Mouse (Mus musculus) cerebellum, postnatal 36 days (tissue): ENCODE measurements at regions not wholly inside any gene's neighbourhood (a gene's known extent, or its start where the extent isn't known, plus 50 kb on each side); places are given as distances from the start of the nearest gene placed in this dataset.

Experiments used
- DNase-seq, 2 experiments: peaks; one replicate each; pipeline ENCODE4 v3.0.0; 2021 to 2022; ENCODE audit warnings: mixed read lengths in 2 of 2

DNA sequence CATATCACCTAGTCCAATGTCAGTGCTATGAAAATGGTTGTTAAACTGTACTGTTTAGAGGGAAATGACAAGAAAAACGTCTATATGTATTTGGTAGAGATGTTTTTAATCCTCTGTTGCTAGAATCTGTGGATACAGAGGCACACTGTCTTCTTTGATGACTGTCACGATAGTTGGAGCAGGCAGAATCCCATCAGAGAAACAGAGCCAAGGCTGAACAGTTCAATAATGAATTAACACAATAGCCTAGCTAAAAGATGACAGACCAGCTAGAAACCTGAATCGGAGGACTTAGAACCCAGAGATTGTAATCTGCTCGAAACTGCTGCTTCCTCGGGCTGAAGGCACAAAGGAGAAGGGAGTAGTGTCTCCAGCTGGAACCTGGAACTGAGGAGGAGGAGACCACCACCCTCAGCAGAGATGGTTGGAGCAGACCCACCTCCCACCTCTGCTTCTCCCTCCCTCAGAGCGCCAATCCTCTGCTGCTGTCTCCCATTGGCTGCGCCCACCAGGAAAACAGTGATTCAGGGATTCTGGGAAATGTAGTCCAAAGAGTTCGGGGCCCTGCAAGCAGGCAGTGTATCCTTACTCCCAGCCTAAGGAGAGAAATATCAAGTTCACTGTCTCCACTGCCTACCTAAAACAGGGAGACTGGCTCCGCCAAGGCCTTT lies 98.2 kb upstream of the Mgme1 start:
- peak; percentile 72 to 78 for DNase-seq

DNA sequence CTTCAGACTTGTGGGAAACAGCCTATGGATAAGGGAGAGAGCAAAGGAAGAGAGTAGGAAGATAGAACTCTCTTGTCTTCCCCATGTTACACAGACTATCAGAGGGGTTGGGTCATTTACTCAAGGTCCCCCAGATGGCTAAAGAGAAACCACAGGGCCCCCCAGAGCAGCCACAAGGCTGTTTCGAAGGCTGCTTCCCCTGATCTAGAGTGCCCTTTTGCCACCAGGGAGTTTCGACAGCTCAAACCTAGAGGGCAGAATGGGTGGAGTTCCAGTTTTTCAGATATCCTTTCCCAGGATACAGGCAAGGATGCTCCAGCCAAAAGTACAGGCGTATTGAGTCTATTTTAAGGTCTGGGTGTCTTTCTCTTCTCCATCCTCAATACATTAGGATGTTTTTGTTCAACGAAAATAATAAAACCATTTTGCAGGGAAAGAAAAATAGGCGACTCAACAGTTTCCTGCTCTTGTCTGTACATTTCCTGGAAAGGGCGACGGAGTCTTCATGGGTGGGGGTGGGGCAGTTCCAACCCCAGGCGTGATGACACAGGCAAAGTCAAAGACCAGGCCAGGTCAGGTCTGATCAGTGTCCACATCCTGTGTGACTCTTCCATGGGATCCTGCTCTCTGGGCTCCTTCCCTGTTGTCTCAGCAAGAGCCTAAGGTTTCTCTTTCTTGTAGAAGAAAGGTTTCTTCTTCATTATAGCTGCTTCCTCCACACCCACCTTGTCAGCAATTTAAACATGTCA lies 96.9 kb upstream of the Mgme1 start:
- DNase-seq: no peak

DNA sequence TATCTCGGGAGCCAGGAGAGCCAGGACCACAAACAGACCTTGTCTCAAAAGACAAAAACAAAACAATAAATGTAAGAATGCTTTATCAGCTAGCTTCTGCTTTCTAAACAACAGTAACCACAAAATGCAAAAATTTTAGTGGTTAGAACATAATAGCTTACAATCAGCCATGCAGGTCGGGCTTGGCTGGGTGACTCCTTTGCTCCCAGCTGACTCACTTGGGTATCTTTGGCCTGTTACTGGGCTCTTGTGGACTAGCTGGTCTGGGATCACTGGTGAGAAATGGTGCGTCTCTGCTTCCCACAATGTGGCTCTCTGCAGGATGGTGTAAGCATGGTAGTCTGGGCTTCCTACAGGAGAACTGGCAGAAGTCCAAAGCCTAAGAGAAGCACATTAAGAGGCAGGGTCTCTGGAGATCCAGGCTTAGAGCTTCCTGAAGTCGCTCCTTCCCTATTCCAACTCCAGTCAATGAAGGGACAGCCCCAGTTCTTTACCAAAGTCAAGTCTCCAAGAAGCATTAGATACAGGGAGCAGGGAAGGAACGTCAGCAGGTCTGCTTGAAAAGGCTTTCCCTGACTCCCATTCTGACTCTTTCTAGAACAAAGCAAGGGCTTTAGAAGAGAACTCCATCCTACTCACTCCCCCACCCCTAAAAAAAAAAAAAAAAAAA lies 96.0 kb upstream of the Mgme1 start:
- no peak for DNase-seq

DNA sequence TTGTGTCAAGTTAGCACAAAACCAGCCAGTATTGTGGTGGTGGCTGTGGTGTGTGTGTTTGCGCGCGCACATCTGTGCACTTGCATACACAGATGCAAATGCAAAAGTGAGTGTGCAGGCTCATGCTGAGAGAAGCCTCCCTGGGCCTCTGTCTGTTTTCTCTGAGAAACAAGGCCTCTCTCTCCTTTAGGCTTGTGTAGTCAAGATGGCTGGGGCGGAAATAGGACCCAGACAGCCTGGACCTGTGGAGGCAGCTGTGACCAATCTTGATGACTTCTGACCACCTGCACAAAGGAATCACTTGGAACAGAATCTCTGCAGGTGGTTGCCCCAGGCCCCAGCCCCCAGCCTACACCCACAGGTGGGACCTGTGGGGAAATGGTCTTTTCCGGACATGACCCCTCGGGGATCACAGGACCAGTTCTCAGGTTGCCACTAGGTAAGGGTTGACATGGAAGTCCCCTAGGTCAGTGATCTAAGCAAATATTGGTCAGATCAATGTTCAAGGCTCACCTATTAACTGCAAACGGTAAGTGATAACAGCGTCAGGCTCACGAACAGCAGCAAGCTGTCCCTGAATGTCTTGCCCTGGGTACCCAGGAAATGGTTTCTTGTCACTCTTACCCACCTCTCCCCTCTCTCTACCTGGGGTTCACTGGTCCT lies 93.8 kb upstream of the Mgme1 start:
- DNase-seq: no peak

DNA sequence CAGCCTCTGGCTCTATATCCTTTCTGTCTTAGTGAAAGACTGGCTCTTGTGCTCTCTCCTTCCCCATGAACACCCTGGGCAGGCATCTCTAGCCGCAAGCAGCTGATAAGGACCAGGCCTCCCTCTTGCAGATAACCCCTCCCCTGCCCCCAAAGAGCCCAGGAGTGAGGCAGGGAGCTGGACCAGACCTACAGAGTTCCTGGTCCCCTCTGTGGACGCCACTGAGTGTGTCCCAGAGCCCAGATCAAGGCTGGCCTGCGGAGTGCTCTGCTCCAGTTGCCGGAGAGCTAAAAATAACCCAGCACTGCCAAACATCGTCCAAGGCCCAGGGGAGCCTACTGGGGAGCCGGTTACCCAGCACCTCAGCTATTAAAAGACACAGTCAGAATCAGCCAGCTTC lies 93.2 kb upstream of the Mgme1 start:
- no peak for DNase-seq

DNA sequence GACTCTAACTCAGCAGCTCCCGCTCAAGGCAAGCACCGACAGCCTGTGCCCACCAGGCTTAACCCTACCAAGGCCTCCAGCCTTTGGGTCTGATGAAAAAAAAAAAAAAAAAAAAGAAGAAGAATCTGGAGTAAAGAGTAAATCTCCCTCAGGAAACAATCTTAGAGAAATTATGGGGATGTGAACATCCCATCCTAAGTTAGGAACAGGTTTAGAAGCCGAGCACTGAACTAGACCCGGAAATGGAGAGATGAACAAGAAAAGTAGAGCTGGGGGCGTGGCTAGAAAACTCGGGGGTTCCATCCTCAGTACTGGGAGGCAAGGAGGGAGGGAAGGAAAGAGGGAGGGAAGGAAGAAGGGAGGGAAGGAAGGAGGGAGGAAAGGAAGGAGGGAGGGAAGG lies 92.5 kb upstream of the Mgme1 start:
- no peak for DNase-seq

DNA sequence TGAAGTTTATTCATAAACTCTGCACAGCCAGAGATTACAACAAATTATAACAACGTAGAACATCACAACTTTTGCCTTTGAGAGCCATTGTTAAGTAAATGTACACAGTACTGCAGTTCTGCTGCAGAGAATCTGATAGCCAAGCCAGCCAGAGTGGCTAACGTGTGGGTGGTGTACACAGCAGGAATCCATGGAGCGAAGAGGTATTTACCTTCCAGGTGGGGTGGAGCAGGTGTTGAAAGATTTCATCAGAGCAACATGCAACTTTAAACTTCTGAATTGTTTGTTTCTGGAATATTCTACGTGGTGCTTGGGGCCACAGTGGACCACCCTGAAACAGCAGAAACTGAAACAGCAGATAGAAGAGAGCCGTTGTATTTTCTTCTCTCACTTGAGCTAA lies 88.4 kb upstream of the Mgme1 start:
- DNase-seq: no peak

DNA sequence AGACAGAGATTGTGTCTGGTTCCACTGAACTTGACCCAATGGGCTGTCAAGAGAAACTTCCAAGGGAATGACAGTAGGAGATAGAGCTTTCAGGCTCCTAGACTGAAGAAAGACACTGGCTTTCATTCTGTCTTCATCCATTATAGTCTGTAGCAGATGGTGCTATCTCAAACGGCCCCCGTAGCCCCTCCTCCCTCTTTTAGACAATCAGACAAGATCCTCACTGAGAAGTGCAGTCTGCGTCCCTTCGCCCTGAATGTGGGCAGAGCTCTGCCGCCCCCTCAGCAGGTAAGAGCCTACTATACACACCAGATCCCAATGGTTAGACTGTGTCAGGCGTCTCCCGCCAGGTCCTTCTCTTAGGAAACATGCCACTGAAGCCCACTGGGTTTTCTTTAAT lies 87.9 kb upstream of the Mgme1 start:
- no peak for DNase-seq

DNA sequence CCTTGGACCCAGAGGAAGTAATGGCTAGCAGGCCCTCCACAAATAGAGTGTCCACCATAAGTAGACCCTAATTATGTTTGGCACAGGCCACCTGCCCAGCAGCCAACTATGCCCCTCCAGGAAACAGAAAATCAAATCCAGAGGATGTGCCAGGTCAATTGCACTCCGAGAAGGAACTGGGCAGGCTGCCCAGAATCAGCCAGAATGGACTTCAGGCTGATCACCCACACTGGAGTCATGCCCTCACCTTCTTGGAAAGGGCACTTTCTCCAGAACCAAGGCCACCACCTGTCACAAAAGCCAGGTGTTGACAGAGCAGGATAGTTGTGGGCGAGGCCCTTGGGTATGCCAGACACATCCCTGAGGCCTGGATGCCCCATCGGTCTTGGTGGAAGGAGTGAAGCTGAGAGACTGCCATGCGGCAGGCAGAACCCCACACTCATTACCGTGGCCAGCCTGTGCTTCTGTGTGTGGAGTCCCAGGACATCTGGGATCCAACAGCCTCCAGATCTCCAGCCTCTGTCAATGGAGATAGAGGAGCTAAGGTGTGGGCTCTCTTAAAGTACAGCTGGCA lies 87.0 kb upstream of the Mgme1 start:
- peak in 1 of 2 experiments; percentile 30 for DNase-seq

DNA sequence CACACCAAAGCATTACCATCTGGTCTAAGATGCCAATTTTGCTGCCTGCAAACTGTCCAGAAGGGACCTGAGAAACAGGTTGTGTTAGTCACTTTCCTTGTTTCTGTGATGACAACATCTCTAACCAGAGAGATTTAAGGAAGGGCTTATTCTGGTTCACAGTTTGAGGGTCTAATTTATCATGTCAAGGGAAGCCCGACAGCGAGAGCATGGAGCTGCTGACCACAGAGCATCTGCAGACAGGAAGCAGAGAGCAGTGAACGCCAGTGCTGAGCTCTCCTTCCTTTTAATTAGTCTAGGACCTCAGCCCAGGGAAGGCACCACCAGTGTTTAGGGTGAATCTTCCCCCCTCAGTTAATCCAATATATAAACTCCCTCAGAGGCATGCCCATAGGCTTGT lies 85.3 kb upstream of the Mgme1 start:
- DNase-seq: no peak

DNA sequence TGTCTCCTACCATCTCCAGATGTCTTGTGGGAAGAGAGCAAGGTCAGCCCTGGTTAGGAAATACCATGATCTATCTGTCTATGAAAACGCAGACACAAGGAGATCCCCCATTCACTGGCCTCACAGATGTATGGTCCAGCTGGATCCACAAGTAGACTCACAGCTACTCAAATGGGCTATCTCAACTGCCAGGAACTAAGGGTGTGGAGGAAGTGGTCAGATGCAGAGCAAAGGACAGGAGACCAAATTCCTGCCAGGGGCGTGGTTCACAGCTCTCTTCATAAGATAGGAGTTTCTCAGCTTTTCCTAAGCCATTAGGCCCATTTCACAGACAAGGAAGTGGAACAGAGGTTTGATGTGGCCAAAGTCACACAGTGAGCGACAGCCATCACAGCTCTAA lies 84.0 kb upstream of the Mgme1 start:
- no peak for DNase-seq

DNA sequence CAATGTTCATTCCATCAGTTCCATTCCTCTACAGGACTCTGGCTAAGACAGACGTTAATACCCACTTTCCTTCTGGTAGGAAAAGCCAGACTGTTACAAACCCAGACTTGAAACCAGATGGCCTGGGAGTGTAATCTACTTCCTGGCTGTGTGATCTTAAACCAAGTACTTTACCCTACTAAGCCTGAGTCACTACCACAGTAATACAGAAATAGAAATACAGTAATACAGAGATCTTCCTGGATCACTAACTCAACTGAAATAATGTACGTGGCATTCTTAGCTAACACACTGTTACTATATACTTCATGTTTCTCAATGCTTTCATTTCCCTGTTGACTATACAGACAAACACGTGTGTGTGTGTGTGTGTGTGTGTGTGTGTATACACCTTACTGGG lies 82.4 kb upstream of the Mgme1 start:
- DNase-seq: no peak

DNA sequence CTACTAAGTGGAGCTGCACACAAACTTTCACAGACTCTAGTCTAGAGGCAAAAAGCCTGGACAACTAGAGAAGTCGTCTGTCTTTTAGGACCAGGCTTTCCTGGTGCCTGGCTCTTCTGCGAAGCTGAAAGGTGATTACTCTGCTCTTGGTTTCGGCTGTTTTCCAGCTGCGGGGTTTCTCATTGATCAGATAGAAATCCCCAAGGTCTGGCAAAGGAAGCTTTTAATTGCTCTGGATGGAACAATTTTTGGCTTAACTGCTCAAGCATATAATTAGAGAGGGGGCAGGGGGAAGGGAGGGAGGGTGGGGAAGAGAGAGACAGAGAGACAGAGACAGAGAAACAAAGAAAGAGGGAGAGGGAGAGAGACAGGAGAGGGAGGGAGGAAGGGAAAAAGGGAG lies 82.0 kb upstream of the Mgme1 start:
- DNase-seq: no peak

DNA sequence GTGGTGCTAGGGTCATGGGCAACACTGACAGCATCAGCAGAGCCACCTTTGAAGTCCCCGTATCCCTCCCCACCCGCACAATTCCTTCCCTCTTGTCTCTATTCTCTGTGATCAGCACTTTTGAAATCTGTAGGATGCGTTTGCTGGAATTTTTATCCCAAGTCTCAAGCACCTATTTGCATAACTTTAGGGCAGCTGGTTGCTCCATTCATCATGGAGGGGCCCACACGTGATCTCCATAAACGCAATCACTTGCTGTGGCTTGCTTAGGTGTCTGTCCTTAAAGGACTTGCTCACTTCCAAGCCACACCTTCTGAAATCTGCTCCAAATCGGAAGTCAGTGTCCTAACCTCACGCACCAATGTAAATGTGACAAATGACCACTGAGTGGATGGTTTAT lies 80.7 kb upstream of the Mgme1 start:
- no peak for DNase-seq

DNA sequence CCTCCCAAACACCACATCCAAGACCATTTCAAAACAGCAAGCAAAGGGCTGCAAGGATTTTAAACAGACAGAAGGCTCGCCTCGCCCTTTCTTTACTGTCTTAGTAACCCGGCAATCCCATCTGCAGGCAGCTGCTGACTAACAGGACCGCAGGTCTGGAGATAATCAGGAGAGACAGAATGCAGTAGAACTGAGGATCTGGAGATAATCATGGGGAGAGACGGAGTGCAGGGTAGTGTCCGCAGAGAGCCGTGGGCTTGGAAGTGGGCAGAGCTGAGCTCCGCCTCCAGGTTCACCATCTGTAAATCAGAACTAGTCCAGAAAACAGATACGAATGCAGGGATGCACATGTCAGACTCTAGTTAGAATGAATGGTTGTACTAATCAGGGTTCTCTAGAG lies 79.4 kb upstream of the Mgme1 start:
- no peak for DNase-seq

DNA sequence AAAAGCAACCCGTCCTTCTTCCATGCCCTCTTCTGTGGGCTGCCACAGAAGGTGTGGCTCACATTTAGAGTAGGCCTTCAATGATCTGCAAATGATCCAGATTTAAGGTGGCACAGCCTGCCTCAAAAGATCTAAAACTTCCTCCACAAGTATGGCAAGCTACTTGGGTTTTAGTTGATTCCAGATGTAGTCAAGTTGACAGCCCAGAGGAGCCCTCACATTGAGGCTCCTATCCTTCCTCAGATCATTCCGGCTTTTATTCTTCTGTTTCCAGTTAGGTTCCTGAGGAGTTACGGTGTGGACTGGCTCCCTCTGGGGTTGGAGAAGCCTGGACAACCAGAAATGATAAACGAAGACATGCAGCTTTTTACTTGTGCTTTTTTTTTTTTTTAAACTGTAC lies 78.8 kb upstream of the Mgme1 start:
- no peak for DNase-seq

DNA sequence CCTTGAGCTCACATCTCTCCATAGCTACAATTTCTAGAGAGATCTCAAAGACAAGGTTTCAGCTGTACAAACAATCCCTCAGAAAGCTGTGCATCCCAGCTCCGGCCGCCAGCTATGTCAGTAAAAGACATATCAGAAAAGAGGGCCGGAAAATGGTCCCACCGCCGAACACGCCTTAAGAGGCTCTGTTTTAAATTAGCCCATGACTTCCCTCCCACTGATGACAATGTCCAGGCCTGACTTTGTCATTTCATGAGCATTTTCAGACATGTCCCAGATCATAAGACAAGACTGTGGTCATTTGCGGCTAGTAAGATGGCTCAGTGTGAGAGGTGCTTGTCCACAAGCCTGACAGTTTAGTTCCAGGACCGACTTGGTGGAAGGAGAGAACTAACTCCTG lies 78.0 kb upstream of the Mgme1 start:
- no peak for DNase-seq

DNA sequence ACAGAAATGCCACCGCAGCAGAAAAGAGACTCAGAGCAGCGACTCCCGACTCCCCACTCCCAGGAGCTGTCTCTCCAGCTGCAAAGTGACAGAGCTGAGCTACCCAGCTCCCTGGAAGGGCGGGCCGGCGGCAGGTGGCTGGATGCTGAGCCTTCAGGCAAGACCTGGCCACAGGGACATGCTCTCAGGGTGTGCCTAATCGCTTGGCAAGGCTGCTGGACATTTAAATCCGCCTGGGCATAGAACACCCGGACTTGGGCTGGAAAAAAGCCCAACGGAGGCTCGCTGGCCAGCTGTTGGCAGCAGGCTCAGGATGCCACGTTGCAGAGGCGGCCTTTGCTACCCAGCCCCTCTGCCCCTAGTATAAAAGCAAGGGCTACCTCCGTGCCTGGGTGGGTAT lies 74.6 kb upstream of the Mgme1 start:
- DNase-seq: no peak

DNA sequence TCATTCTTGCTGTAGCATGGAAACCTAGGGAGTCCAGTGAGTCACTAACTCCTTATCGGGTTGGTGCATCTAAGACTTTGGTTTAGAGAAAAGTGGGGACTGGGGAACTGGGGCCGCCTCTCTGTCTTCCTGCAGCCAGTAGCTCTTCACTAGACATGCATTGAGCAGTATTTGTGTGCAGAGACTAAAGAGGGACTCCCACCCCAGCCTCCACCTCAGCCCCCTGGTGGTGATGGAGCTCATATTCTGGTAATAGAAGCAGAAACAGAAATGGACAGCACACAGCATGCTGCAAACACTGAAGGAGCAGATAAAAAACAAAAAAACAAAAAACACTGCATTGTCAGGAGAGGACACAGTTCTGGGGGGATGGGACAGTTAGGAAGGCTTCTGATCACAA lies 73.3 kb upstream of the Mgme1 start:
- no peak for DNase-seq

DNA sequence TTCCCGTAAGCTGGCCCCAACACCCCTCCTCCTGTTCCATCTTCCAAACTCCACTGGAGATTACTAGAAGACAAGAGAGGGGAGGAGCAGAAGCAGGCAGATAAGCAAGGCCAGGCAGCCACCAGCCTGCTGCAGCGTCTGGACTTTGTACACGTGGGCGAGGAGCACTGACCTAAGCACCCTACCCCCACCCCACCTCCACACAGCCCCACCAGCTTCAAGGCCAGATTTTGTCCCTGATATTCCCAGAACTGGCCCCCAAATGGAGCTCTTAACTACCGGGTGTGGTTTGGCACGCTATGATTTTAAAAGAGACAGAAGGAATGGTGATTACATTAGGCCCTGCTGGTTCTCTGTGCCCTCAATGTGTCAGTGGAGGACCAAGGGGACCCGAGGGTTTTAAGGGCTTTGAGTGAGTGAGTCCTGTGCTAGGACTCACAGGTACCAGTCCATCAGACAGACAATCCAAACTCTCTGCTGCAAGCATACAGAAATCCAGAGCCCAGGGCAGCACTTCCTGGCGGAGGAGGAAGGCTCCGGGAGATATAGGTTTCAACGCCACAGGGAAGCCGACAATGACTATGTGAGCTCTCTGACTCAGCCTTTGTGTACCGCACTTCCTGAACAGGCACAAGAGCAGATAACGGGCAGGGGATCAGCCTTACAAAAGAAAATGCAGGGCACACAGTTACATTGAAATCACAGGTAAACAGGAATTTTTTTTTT lies 72.0 kb upstream of the Mgme1 start:
- no peak for DNase-seq
